Mouse (Mus musculus) embryonic facial prominence, embryonic 12.5 days (tissue): Measurements from ENCODE around the gene Myh14. TPM values are rescaled to one million over a fixed set of nuclear protein-coding genes. Genes with fewer than 3 reads are reported as not detected.
A peak's percentile ranks its signal among the peaks of the same experiment; 100 is the strongest.

Experiments
- ATAC-seq: fragments of 200-750 bp; cut with Nextera tagmentation; 2 replicates; pipeline ENCODE4 v1.8.0; 2017; ENCODE audit not compliant: insufficient number of reproducible peaks, insufficient read depth, low FRiP score, low TSS enrichment
- H3K27ac ChIP-seq: fragments of 300-500 bp; sonication (generic); 2 replicates; pipeline ENCODE4 v1.5.1; 2016; ENCODE audit warnings: mild to moderate bottlenecking
- H3K27me3 ChIP-seq: fragments of 300-500 bp; sonication (generic); 2 replicates; pipeline ENCODE4 v1.6.1; 2016; ENCODE audit warnings: mild to moderate bottlenecking, moderate library complexity
- H3K36me3 ChIP-seq: fragments of 300-500 bp; sonication (generic); 2 replicates; pipeline ENCODE4 v1.6.1; 2016; ENCODE audit warnings: mild to moderate bottlenecking
- H3K4me1 ChIP-seq: fragments of 300-500 bp; sonication (generic); 2 replicates; pipeline ENCODE4 v1.6.1; 2016
- H3K4me2 ChIP-seq: fragments of 300-500 bp; sonication (generic); replicated peaks from 2 replicates; pipeline ENCODE4 v1.6.1; 2016; ENCODE audit warnings: mild to moderate bottlenecking, moderate library complexity
- H3K4me3 ChIP-seq: fragments of 300-500 bp; sonication (generic); 2 replicates; pipeline ENCODE4 v1.5.1; 2016; ENCODE audit warnings: mild to moderate bottlenecking
- H3K9ac ChIP-seq: fragments of 300-500 bp; sonication (generic); 2 replicates; pipeline ENCODE4 v1.6.1; 2016; ENCODE audit warnings: mild to moderate bottlenecking, moderate library complexity
- H3K9me3 ChIP-seq: fragments of 300-500 bp; sonication (generic); 2 replicates; pipeline ENCODE4 v1.6.1; 2016; ENCODE audit warnings: mild to moderate bottlenecking, moderate library complexity
- WGBS: fragments of 180-500 bp; shearing (Covaris S2); methylation state at CpG from one replicate; pipeline ENCODE4 v1.1.7; 2016; 5-methylcytosine and 5-hydroxymethylcytosine counted together
- polyA plus RNA-seq: library from polyadenylated mRNA; unstranded; fragments of >200 nt; fragmentation: Nextera tagmentation; extraction: Ambion mirVana; gene quantifications from 2 replicates; pipeline ENCODE4 v1.2.1, GENCODE M21; 2016

The Myh14 gene
- polyA plus RNA-seq, 1 experiment from 2014 or later = 6.8 TPM

- H3K9ac ChIP-seq = no peak overlapping the region
- H3K4me1 ChIP-seq = no peaks in the 10 kb centered on the region
- H3K27ac ChIP-seq = no peak overlapping the region
- no peak overlapping the region for H3K4me3 ChIP-seq
- H3K9me3 ChIP-seq = no peaks in the 10 kb centered on the region
- peaks cover 17% of the 10 kb centered on the region for H3K27me3 ChIP-seq
- 76% methylated on average over 8 of the region's 8 CpGs for WGBS
- no peaks in the 10 kb centered on the region for H3K36me3 ChIP-seq
- no peak overlapping the region for H3K4me2 ChIP-seq
- ATAC-seq = no peak
Measured at GRCm38 (mm10) chr7:44649094-44649610, 21.5 kb downstream of the Myh14 start.

GRCm38 (mm10) chr7:44647729-44648128 is 22.9 kb downstream of the Myh14 start:
- H3K27me3 ChIP-seq = peaks cover 22% of the 10 kb centered on the region

DNA sequence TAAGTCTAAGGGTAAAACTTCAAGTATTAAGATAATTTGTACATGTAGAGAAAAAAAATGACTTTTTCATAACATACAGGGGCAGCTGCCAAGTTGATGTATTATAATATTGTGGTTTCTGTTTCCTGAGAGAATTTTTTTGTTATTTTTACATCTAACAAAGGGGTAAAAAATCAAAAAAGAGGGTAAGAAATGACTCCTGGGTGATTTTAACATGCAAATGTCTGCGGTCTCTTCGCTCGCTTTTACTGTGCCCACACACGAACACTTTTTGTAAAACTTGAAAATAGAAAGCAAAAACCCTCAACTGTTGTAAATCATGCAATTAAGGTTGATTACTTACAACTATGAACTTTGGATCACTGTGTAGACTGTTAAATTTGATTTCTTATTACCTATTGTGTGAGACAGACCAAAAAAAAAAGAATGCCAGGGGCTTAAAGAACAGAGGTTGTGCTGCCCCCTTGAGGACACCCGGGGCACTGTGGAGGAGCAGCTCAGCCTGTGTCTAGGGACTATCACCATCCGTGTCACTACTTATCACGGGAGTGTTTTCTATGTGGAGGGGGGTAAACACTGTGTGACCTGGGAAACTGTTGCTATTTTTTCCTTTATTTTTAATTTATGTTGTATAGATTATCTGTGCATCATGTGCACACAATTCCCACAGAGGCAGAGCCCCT is 23.5 kb downstream of the Myh14 start:
- WGBS = 50% methylated on average over 7 of the region's 7 CpGs
- H3K27me3 ChIP-seq = peaks cover 22% of the 10 kb centered on the region
- H3K4me2 ChIP-seq = no peak overlapping the region
- no peaks in the 10 kb centered on the region for H3K9me3 ChIP-seq
- H3K36me3 ChIP-seq = no peaks in the 10 kb centered on the region
- no peak overlapping the region for H3K4me3 ChIP-seq
- H3K4me1 ChIP-seq = no peaks in the 10 kb centered on the region
- ATAC-seq = no peak
- H3K27ac ChIP-seq = no peak overlapping the region
- no peak overlapping the region for H3K9ac ChIP-seq

More at GRCm38 (mm10) chr7:44647729-44648128, 22.9 kb downstream of the Myh14 start:
- Histone ChIP-seq H3K9me3 (no peaks in the 10 kb centered on the region), H3K4me1 (no peaks in the 10 kb centered on the region), H3K27ac (no peak overlapping the region), H3K4me3 (no peak overlapping the region), H3K9ac (no peak overlapping the region), H3K36me3 (no peaks in the 10 kb centered on the region), H3K4me2 (no peak overlapping the region)
- no peak for ATAC-seq
- 68% methylated on average over 10 of the region's 10 CpGs for WGBS

- WGBS = 27% methylated on average over 15 of the region's 15 CpGs
- Histone ChIP-seq H3K9ac (no peak overlapping the region), H3K4me3 (no peak overlapping the region), H3K27ac (no peak overlapping the region), H3K4me2 (no peak overlapping the region), H3K36me3 (no peaks in the 10 kb centered on the region), H3K9me3 (no peaks in the 10 kb centered on the region), H3K4me1 (no peaks in the 10 kb centered on the region), H3K27me3 (peaks cover 32% of the 10 kb centered on the region)
- no peak for ATAC-seq
Measured at GRCm38 (mm10) chr7:44645951-44646350, 24.7 kb downstream of the Myh14 start.

- no peak for ATAC-seq
- H3K27me3 ChIP-seq = peaks cover 39% of the 10 kb centered on the region
- no peaks in the 10 kb centered on the region for H3K4me1 ChIP-seq
- 81% methylated on average over 5 of the region's 5 CpGs for WGBS
- no peaks in the 10 kb centered on the region for H3K9me3 ChIP-seq
- H3K4me2 ChIP-seq = no peak overlapping the region
- H3K36me3 ChIP-seq = no peaks in the 10 kb centered on the region
- no peak overlapping the region for H3K9ac ChIP-seq
- H3K4me3 ChIP-seq = no peak overlapping the region
- no peak overlapping the region for H3K27ac ChIP-seq
Measured at GRCm38 (mm10) chr7:44645256-44645655, 25.4 kb downstream of the Myh14 start.

DNA sequence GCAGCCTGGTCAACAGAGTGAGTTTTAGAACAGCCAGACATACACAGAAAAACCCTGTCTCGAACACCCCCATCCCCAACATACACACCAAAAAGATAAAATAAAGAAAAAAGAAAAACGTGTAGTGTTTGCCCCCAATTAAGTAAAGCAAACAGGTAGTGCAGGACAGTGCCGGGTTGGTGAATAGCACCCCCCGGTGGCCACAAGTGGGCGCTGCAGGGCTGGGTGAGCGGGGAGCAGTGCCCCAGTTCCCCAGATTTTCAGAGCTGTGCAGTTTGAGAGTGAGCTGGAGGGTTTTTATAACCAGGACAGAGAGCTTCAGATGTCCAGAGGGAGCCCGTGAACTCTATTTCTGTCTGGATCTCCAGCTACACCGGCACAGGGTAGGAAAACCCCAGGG is 28.8 kb downstream of the Myh14 start:
- peaks cover 68% of the 10 kb centered on the region for H3K27me3 ChIP-seq
- WGBS = 32% methylated on average over 8 of the region's 8 CpGs
- H3K4me2 ChIP-seq = no peak overlapping the region
- no peak overlapping the region for H3K9ac ChIP-seq
- H3K4me1 ChIP-seq = no peaks in the 10 kb centered on the region
- no peak overlapping the region for H3K27ac ChIP-seq
- no peak overlapping the region for H3K4me3 ChIP-seq
- H3K9me3 ChIP-seq = no peaks in the 10 kb centered on the region
- no peak for ATAC-seq
- no peaks in the 10 kb centered on the region for H3K36me3 ChIP-seq

GRCm38 (mm10) chr7:44640843-44641605 is 29.6 kb downstream of the Myh14 start:
- Histone ChIP-seq H3K4me3 (no peak overlapping the region), H3K4me1 (no peaks in the 10 kb centered on the region), H3K9me3 (no peaks in the 10 kb centered on the region), H3K27me3 (peaks cover 66% of the 10 kb centered on the region), H3K27ac (no peak overlapping the region), H3K4me2 (0 out of 2 replicates have a peak overlapping the region, but pooled peaks have one; percentile 10), H3K36me3 (no peaks in the 10 kb centered on the region), H3K9ac (no peak overlapping the region)
- WGBS = 20% methylated on average over 25 of the region's 25 CpGs
- no peak for ATAC-seq

DNA sequence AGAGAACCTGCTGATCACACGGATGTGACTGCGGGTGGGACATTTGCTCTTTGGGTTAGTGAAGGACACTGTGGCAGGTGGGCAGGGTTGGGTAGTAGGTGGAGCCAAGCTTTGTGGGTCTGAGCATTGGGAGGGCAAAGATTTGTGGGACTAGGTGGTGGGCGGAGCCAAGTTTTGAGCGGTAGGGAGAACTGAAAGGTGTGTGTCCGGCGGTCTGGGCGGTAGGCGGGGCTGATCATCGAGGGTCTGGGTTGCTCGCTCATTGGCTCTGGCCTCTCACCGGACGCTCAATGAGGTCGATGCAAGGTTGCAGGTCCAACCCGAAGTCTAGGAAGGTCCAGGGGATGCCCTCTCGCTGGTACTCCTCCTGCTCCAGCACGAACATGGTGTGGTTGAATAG is 32.0 kb downstream of the Myh14 start:
- Histone ChIP-seq H3K4me3 (no peak overlapping the region), H3K36me3 (no peaks in the 10 kb centered on the region), H3K27ac (no peak overlapping the region), H3K4me2 (peak overlapping the region; percentile 31), H3K27me3 (peaks cover 59% of the 10 kb centered on the region), H3K4me1 (no peaks in the 10 kb centered on the region), H3K9ac (no peak overlapping the region), H3K9me3 (no peaks in the 10 kb centered on the region)
- 4% methylated on average over 16 of the region's 16 CpGs for WGBS
- ATAC-seq = no peak

- 84% methylated on average over 9 of the region's 9 CpGs for WGBS
- Histone ChIP-seq H3K4me3 (no peak overlapping the region), H3K36me3 (no peaks in the 10 kb centered on the region), H3K9ac (no peak overlapping the region), H3K4me2 (no peak overlapping the region), H3K4me1 (0 out of 2 replicates have a peak, but pooled peaks cover 2% of the 10 kb centered on the region), H3K27me3 (peaks cover 55% of the 10 kb centered on the region), H3K27ac (no peak overlapping the region), H3K9me3 (no peaks in the 10 kb centered on the region)
- no peak for ATAC-seq
Measured at GRCm38 (mm10) chr7:44636684-44637083, 34.0 kb downstream of the Myh14 start.

DNA sequence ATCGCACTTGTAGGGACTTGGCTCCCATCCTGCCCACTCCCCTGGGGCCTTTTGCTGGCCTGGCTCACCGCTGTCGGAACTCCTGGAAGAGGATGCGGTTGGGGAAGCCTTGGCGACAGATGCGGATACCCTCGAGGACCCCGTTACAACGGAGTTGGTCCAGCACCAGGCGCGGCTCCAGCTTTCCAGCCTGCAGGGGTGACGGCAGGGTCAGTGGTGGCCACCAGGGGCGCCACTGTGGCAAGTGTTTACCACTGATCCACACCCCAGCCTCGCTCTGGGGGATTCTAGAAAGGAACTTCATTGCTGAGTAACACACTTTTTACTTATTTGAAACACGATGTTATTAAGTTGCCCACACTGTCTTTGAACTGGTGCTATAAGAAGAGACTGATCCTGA is 37.2 kb downstream of the Myh14 start:
- H3K9me3 ChIP-seq = no peaks in the 10 kb centered on the region
- 15% methylated on average over 15 of the region's 15 CpGs for WGBS
- H3K4me2 ChIP-seq = no peak overlapping the region
- no peak overlapping the region for H3K4me3 ChIP-seq
- H3K36me3 ChIP-seq = no peaks in the 10 kb centered on the region
- H3K27ac ChIP-seq = no peak overlapping the region
- no peak overlapping the region for H3K9ac ChIP-seq
- no peak for ATAC-seq
- H3K27me3 ChIP-seq = peaks cover 22% of the 10 kb centered on the region
- H3K4me1 ChIP-seq = 0 out of 2 replicates have a peak, but pooled peaks cover 2% of the 10 kb centered on the region

DNA sequence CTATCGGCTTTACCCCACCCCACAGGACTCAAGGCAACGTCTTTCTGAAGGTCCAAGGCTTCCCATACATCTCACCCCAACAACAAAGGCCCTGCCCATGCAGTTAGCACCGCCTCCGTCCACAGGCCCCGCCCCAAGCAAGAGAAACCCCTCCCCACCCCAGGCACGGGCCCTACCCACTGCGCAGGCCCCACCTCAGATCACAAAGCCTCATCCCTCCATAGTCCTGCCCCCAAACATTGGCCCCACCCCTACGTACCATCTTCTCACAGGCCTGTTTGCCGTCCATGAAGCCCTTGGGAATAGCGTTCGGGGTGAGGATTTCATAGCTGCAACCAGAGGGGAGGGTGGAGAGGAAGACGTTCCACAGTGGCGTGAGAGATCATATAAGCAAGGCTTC is 38.0 kb downstream of the Myh14 start:
- H3K9ac ChIP-seq = no peak overlapping the region
- H3K4me2 ChIP-seq = no peak overlapping the region
- H3K27me3 ChIP-seq = peaks cover 15% of the 10 kb centered on the region
- no peak for ATAC-seq
- no peak overlapping the region for H3K27ac ChIP-seq
- H3K4me3 ChIP-seq = no peak overlapping the region
- 20% methylated on average over 13 of the region's 13 CpGs for WGBS
- no peaks in the 10 kb centered on the region for H3K9me3 ChIP-seq
- H3K36me3 ChIP-seq = no peaks in the 10 kb centered on the region
- 0 out of 2 replicates have a peak, but pooled peaks cover 2% of the 10 kb centered on the region for H3K4me1 ChIP-seq

DNA sequence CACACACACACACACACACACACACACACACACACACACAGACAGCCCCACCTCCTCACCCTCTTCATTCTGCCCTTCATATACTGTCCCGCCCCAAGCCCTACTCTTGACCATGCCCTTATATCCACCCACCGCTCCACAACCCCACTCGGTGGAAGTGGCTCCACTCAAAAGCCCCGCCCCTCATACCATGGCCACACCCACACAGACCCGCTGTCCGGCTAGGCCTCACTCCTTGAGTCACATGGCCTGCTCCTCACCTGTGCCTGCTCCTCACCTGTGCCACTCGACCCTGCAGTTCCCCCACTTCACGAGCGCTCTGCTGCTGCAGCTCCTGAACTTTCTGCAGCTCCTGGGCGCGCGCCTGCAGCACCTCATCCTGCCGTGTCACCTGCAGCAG is 40.2 kb downstream of the Myh14 start:
- no peak overlapping the region for H3K9ac ChIP-seq
- no peaks in the 10 kb centered on the region for H3K36me3 ChIP-seq
- no peak for ATAC-seq
- no peaks in the 10 kb centered on the region for H3K9me3 ChIP-seq
- WGBS = 74% methylated on average over 13 of the region's 13 CpGs
- H3K27me3 ChIP-seq = peaks cover 13% of the 10 kb centered on the region
- no peak overlapping the region for H3K4me3 ChIP-seq
- no peak overlapping the region for H3K4me2 ChIP-seq
- H3K27ac ChIP-seq = no peak overlapping the region
- 0 out of 2 replicates have a peak, but pooled peaks cover 2% of the 10 kb centered on the region for H3K4me1 ChIP-seq
